Mouse (Mus musculus) layer of hippocampus, postnatal 10 days (tissue): ENCODE measurements at regions not wholly inside any gene's neighbourhood (a gene's known extent, or its start where the extent isn't known, plus 50 kb on each side); places are given as distances from the start of the nearest gene placed in this dataset.

ENCODE experiments used
- DNase-seq, 2 experiments: peaks; one replicate each; pipeline ENCODE4 v3.0.0; 2021; ENCODE audit warnings: low spot score in 2 of 2

GRCm38 (mm10) chr2:57772315-57772714 lies 225.4 kb upstream of the Galnt5 start:
- DNase-seq: no peak

DNA sequence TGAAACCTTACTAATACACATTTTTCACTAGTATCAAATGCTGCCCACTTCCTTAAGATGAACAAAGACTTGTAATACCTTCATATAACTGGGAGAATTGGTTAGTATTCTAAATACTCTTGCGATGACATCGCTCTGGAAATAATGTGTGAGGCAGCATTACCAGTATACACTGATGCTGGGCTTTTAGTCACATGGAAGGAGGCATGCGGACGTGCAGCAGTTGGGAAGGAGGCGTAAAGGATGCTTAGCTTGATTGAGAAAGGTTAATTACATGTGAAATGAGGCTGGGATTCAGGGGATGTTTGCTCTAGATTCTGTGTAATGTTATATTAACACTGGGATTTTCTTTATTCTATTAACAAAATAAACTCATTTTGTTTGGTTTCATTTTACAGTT lies 221.5 kb upstream of the Galnt5 start:
- no peak for DNase-seq

DNA sequence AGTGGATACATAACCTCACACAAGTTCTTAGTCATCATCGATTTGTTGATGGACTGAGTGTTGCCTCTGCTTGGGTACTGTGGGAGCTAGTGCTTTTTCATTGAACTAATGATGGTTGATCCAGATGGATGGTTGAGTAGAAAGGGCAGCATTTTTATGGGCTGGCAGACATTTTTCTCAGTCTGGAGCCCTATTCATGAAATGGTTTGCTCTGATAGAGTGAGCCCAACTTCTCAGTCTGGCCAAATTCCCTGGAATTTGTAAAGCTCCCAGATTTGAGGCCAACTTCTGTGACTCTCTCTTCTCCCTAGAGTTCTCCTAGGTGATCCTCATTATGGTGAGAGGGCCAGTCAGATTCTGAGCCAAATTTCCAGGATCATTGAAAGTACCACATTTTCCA lies 216.8 kb upstream of the Galnt5 start:
- peak; percentile 8 to 18 for DNase-seq

DNA sequence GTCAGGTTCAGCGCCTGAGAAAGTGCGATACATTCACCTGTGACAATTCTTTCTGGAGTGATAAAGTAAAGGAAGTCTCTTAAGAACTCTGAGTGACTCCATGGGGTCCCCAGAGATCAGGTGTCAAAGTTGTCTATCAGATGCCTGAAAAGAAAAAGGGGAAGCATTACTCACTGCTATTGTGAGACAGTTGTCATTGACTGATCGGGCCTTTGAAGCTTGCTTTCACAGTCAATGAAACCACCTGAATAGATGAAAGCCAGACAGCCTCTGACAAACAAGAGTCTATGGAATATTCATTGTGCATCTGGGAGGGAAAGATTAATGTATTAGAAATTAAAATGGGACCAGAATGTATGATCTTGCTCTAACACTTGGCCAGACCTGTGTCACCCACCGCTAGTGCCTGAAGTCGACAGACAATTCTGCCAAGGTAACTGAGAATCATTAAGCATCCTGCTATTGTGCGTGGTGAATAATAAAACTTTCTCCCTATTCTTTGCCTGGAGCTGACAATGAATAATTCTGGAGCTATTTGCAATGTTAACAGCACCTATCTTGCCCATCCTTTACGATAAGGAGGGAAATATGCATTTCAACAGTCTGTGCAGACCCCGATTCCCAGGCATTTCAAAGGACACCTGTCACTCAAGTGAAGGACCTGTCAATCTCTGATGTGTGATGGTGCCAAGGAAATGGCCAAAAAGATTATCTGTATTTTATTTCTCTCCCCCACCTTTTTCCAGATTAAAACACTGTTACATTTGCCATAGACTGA lies 204.0 kb upstream of the Galnt5 start:
- no peak for DNase-seq

DNA sequence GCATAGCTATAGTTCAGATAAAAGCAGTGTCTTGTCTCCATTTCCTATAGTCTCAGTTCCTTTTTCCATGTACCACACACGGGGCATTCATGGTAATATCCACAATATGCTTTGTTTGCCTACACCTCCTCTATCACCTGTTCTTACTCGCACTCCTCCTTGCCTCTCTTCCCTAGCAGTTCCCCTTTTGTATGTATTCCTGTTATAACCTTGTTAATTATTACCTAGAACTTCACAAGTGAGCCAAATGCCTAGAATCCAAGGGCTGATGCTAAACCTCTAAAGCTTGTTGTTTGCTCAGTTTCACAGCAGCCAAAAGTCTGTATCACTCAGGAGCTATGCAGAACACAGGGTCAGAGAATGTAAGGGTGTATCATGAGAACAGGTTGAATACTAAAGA lies 198.4 kb upstream of the Galnt5 start:
- DNase-seq: no peak

DNA sequence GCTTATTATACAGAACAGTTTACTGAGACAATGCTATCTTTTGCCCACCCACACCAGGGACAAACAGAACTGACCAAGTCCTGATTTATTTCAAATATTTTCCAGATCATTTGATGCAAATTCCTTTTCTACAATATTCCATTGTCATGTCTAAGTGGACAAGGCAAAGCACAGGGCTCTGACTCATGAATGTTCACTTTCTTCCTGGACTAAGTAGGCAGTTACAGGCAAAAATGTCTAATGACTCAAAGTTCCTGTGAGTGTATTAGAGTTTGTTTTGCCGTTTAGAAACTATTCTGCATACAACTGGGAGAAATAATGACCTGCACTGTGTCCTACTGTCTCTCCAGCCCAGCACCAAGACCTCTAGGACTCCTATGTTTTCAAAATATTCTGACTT lies 189.8 kb upstream of the Galnt5 start:
- DNase-seq: no peak

DNA sequence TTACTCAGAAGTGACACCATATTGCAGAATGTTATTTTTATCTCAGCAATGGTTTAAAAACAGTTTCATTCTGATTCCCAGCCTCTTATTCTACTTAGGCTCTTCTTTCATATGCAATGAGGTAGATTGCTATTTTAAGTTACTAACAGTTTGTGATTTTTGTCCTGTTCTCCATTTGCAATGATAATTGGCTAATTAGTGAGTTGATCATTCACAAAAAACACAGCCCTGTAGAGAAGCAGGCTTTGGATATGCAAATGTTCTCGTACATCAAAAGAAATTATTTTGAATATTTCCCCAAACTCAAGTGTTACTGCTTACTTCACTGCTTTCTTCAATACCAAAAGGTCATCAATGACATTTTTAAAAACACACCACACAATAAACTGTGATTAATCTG lies 184.7 kb upstream of the Galnt5 start:
- no peak for DNase-seq

DNA sequence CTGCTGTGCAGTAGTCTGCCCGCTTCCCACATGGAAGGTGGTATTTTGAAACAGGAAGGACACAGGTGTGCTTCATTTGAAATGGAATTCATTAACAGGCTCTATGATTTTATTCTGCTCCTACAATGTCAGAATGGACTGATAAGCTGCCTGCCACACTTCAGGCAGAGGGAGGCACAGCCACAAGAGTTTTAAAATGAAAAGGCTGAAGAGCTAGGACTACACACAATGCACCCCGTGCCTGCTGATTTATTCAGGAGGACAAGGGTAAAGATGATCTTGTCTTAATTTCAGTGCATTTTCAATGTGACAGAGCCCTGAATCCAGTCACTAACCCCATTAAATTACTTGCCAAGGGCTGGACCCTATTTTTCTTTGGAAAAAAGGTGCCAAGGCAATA lies 177.3 kb upstream of the Galnt5 start:
- DNase-seq: no peak

DNA sequence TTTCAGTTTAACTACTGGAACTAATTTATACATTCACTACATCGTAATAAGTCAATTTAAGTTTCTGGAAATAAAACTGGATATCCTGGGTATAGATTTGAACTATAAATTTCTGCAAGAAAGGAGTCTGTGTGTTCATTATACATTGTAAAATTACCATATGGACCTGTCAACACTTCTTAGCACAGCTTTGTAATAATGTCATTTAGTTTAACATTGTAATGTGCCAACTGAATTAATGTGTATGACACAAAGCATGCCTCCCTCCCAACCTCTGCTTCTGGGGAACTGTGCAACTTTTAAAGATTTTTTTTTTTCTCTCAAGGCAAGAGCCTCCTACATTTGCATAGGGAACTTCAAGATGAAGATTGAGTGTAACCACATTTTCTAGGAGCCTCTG lies 176.8 kb upstream of the Galnt5 start:
- DNase-seq: no peak

GRCm38 (mm10) chr2:57828284-57828683 lies 169.4 kb upstream of the Galnt5 start:
- DNase-seq: no peak

GRCm38 (mm10) chr2:57832565-57833355 lies 164.9 kb upstream of the Galnt5 start:
- peak; percentile 76 to 81 for DNase-seq

DNA sequence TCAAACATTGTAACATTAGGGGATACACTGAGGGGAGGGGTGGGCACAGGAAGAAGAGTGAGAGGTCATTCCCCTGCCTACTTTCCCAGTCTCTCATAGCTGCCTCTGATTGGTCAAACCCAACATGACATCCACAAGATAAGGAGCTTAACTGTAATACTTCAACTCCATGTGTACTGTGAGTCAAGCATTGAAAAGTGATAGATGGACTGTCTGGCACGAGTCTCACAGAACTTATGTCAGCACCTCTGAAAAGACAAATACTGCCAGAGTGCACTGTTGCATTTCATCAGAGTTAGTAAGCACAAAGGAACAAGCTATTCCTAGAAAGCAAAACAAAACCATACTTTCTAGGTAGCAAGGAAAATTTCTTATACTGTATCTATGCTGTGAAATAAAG lies 152.5 kb upstream of the Galnt5 start:
- DNase-seq: no peak

DNA sequence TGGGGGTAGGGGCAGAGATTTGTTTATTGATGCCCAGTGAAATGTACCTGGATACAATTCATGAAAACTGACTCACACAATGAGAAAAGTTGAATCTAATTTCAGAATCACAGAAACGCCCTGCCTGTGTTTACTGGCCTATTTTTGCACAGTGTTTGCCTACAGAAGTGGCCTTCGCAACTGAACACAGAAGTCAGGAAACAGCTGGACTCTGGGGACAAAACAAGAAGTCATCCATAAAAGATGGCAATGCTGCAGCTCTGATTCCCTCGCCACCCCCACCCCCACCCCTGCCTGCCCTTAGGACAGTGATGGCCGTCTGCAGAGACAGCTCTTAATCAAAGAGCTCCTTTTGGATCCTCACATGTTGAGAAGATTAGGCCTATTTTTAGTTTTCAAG lies 150.0 kb upstream of the Galnt5 start:
- no peak for DNase-seq

DNA sequence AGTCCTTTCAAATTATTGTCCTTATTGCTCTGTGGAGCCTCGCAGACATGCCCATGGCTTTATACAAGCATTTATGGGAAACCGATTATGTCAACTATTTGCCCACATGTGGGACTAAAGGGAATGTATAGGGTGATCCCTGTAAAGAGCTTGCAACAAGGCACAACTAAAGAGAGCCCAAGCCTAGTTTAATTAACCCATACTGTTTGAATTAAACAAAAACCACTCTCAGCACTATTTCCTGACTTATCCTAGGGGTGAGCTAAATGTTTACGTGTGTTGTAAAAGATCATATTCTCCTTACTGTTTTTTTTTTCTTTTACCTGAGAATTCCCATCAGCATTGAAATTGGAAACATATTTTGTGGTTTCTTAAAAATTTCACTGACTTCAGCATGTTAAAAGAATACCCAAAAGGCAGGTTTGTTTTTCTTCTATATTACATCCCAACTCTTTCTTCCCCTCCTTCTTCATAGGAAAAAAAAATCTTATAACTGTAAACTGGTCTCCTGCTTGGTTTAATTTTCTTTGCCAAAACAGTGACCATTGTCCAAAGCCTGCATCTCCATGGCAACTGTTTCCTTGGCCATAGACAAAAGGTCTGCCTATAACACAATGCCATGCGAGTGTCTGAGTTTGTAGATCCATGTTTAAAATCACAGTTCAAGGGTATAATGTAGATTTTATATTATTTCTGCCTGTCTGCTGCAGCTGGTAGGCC lies 148.2 kb upstream of the Galnt5 start:
- DNase-seq: no peak

DNA sequence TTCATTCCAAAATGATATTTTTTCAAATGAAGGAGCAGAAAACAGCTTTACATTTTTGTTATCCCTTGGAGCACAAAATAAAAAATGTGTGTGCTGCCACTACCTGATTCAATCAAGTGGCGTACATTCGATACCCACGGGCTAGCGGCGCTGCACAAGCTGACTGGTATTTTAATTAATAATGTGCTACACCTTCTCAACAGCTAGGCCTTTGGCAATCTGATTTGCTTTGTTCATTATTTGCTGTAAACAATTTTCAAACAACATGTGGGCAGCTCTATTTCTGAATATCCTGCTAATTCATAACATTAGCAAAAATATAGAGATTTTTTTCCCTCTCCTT lies 147.7 kb upstream of the Galnt5 start:
- no peak for DNase-seq

DNA sequence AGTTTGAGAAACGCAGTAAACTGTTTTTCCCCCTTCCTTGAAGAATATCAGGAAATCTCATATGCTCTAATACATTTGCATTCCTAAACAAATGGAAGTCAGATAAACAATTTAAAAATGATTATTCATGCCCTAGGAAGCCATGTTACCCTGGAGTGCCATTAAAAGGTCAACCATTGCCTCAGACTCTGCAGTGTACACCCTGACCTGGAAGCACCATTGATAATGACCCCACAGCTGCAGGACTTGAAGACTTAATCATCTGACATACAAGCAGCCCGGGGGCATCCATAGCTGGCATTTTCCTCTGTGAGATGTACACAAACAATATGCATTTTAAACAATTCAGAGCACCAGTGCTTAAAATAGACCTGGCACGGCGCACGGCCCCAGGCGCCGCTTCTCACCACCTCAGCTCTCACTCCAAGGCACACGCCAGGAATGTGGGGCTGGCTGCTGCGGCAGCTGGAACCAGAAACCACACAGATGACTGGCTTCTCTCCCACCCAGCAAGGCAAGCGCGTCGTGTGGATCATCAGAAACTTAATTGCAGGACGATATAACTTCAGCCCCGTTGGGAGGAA lies 141.1 kb upstream of the Galnt5 start:
- DNase-seq: peak; percentile 6 to 14

DNA sequence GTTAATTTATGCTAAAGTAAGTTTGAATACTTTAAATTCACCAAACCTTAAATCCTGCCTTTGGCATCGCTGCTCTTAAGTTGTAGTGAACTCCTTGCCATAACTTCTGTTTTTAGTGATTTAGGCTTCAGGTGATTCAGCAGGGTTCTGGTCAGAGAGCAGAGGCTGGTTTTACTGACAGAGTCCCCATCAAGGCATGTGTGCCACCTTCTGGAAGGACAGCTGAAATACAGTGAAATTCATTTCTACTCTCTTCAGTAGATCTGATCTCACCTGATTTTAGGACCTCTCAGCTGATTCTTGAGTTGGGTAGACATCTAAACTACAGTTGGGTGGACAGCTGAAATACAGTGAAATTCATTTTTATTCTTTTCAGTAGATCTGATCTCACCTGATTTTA lies 132.4 kb upstream of the Galnt5 start:
- DNase-seq: no peak

- DNase-seq: no peak
These were observed 129.6 kb upstream of the Galnt5 start for GRCm38 (mm10) chr2:57868046-57868445.

GRCm38 (mm10) chr2:57900168-57900567 lies 97.5 kb upstream of the Galnt5 start:
- DNase-seq: no peak

GRCm38 (mm10) chr2:57900580-57901247 lies 97.0 kb upstream of the Galnt5 start:
- DNase-seq: peak in 1 of 2 experiments; percentile 11

- no peak for DNase-seq
These were observed 92.5 kb upstream of the Galnt5 start for GRCm38 (mm10) chr2:57905184-57905583.
